Mouse (Mus musculus): ENCODE measurements at regions not wholly inside any gene's neighbourhood (a gene's known extent, or its start where the extent isn't known, plus 50 kb on each side); places are given as distances from the start of the nearest gene placed in this dataset.
A peak's percentile ranks its signal among the peaks of the same experiment; 100 is the strongest.

DNA sequence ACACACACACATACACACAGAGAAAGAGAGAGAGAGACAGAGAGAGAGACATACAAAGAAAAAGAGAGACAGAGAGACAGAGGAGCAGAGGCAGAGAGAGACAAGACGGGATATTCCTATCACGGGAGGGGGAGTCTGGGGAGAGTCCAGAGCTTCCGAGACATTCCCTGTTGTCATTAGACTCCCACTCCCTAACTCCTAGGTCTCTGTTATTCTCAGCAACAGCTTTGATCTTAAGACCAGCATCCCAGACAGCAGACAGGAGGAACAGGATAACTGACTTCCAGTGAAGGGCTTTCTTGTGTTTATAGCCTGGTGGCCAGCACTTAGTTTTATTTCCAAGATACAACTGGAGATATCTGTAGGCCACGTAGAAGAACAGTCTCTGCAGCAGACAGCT is 99.6 kb upstream of the Osmr start:
- no peaks in the 10 kb centered on the region for H3K4me1 ChIP-seq
- no peak overlapping the region for H3K4me3 ChIP-seq (replicated peaks)
- ATAC-seq (ENCODE audit: low FRiP score), result no peak
- no peaks in the 10 kb centered on the region for H3K9me3 ChIP-seq (replicated peaks)
- H3K27ac ChIP-seq (replicated peaks), result no peak overlapping the region
- H3K4me2 ChIP-seq, result no peak overlapping the region
- H3K36me3 ChIP-seq, result no peaks in the 10 kb centered on the region
- no peak overlapping the region for H3K9ac ChIP-seq (replicated peaks)
- 34% methylated on average over 4 of the region's 4 CpGs for WGBS
- no peaks in the 10 kb centered on the region for H3K27me3 ChIP-seq (replicated peaks)

DNA sequence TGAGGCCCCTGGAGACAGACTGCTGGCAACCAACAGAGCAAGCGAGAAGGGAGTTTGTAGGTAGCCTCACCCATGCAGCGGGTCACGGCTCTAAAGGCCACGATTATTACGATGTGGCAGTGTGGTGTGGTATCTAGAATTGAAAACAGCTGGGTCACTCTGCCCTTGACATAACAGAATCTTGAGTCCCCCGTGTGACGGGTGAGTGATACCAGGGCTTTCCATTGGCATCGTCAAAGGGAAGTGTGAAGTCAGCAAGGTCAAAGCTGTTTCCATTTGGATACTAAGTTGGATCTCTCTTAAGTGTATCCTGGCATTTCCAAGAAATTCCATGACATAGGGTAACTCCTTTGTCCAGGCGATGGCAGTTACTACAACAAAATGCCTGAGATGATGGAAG is 106.7 kb upstream of the Osmr start:
- Histone ChIP-seq H3K27ac (replicated peaks) (no peak overlapping the region), H3K27me3 (replicated peaks) (0 out of 2 replicates have a peak, but pooled peaks cover 3% of the 10 kb centered on the region), H3K9me3 (replicated peaks) (no peaks in the 10 kb centered on the region), H3K4me2 (no peak overlapping the region), H3K36me3 (no peaks in the 10 kb centered on the region), H3K4me3 (replicated peaks) (no peak overlapping the region), H3K4me1 (no peaks in the 10 kb centered on the region), H3K9ac (replicated peaks) (no peak overlapping the region)
- no peak for ATAC-seq (ENCODE audit: low FRiP score)
- 89% methylated on average over 9 of the region's 9 CpGs for WGBS

DNA sequence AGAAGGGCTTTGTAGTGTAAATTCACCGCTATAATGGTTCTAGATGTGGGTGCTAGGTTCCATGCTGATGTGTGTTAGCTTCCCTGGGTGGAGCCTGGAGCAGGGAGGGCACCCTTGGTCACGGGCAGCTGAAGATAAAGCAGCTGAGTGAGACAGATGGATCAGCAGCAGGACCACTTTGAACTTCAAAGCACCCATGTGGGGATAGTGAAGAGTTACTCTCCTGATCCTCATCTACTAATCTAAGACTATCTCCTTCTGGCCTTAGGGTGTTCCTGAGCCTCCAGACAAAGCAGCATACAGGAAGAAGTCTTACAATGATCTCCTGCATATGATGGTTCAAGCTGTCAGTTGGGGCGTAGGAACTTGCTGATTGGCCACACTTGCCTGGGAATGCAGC is 107.1 kb upstream of the Lifr start:
- no peak for ATAC-seq (ENCODE audit: low FRiP score)
- H3K4me2 ChIP-seq, result no peak overlapping the region
- H3K27ac ChIP-seq (replicated peaks), result no peak overlapping the region
- WGBS, result 76% methylated on average over 3 of the region's 3 CpGs
- H3K4me3 ChIP-seq (replicated peaks), result no peak overlapping the region
- H3K9ac ChIP-seq (replicated peaks), result no peak overlapping the region
- H3K27me3 ChIP-seq (replicated peaks), result 0 out of 2 replicates have a peak, but pooled peaks cover 3% of the 10 kb centered on the region
- H3K9me3 ChIP-seq (replicated peaks), result no peaks in the 10 kb centered on the region
- no peaks in the 10 kb centered on the region for H3K36me3 ChIP-seq
- no peaks in the 10 kb centered on the region for H3K4me1 ChIP-seq

DNA sequence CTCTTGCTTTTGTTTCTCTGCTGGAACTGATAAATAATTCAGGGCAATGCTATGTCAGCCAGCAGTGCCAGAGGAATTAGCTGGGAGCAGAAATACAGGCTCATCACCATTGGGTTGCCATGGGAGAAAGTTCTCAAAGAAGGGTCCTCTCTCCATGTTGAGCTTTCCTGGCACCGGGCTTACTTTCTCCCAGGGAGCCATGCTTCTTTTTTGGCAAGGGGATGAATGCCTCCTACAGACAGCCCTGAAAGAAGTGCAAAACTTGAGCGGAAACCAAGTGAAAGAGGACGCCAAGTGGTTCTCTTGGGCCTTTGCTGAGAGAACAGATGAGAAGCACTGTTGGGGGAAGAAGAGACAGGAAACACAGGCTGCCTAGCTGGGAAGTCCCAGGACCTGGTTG is 102.2 kb upstream of the Lifr start:
- ATAC-seq (ENCODE audit: low FRiP score), result peak; percentile 73
- Histone ChIP-seq H3K4me1 (no peaks in the 10 kb centered on the region), H3K27me3 (replicated peaks) (0 out of 2 replicates have a peak, but pooled peaks cover 3% of the 10 kb centered on the region), H3K9me3 (replicated peaks) (no peaks in the 10 kb centered on the region), H3K4me3 (replicated peaks) (no peak overlapping the region), H3K9ac (replicated peaks) (no peak overlapping the region), H3K36me3 (no peaks in the 10 kb centered on the region), H3K4me2 (no peak overlapping the region), H3K27ac (replicated peaks) (0 out of 2 replicates have a peak overlapping the region, but pooled peaks have one; percentile 14)
- 65% methylated on average over 3 of the region's 3 CpGs for WGBS

DNA sequence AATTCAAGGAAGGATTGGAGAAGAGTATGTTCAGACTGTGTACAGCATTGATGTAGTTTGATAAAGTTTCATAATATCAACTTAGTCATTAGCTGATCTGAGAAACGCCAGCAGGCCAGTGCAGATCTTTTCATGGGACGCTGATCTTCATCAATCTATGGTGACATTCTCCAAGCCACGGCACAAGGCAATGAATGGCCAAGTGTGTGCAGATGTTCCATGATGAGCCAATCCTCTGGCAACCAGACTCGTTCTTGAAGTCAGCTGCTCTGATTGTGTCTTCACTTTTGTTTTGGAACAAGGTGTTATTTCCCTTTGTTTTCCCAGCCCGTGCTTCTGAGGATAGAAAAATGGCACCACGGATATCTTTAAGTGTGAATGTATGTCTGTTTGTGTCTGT is 101.3 kb upstream of the Lifr start:
- H3K9me3 ChIP-seq (replicated peaks), result no peaks in the 10 kb centered on the region
- H3K4me3 ChIP-seq (replicated peaks), result no peak overlapping the region
- 0 out of 2 replicates have a peak overlapping the region, but pooled peaks have one; percentile 6 for H3K27ac ChIP-seq (replicated peaks)
- 0 out of 2 replicates have a peak, but pooled peaks cover 2% of the 10 kb centered on the region for H3K4me1 ChIP-seq
- no peaks in the 10 kb centered on the region for H3K36me3 ChIP-seq
- H3K4me2 ChIP-seq, result no peak overlapping the region
- H3K27me3 ChIP-seq (replicated peaks), result no peaks in the 10 kb centered on the region
- 82% methylated on average over 6 of the region's 6 CpGs for WGBS
- ATAC-seq (ENCODE audit: low FRiP score), result no peak
- H3K9ac ChIP-seq (replicated peaks), result no peak overlapping the region

DNA sequence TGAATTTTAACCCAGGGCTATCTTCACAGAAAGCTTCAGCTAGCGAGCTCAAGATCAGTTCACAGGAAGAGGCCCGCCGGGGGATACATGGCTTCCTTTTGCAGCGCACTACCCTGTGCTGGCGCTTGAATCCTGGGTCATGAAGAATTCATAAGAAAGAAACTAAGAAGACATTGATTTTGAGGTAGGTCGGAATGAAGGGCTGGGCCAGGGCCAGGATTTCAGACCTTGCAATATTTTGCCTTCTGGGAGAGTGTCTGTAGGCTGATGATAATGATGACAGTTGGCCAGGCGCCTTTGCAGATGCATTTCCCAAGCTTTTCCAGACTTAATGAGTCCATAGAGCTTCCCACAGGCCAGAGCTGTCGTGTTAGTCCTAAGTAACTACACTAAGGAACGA is 97.2 kb upstream of the Lifr start:
- WGBS, result 74% methylated on average over 9 of the region's 9 CpGs
- 0 out of 2 replicates have a peak, but pooled peaks cover 2% of the 10 kb centered on the region for H3K4me1 ChIP-seq
- H3K9me3 ChIP-seq (replicated peaks), result no peaks in the 10 kb centered on the region
- H3K27ac ChIP-seq (replicated peaks), result no peak overlapping the region
- no peaks in the 10 kb centered on the region for H3K27me3 ChIP-seq (replicated peaks)
- no peak for ATAC-seq (ENCODE audit: low FRiP score)
- H3K4me3 ChIP-seq (replicated peaks), result no peak overlapping the region
- H3K9ac ChIP-seq (replicated peaks), result no peak overlapping the region
- H3K4me2 ChIP-seq, result no peak overlapping the region
- no peaks in the 10 kb centered on the region for H3K36me3 ChIP-seq

DNA sequence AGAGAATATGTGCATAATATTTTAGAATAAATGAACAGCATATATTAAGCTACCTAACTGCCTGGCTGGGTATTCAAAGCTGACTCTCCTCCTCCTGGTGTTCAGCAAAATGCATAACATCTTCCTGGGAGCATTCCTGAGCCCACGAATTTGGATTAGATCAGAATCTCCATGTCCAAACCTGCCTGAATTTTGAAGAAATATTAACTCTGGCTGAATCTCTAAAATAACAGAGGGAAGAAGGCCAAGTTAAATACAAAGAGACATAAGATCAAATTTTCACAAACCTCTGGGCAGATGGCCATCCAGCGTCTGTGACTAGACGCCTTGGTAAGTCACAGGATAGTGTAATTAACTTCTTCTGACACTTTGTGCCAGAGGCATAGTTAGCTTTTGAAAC is 95.2 kb upstream of the Lifr start:
- 67% methylated on average over 3 of the region's 3 CpGs for WGBS
- H3K36me3 ChIP-seq, result no peaks in the 10 kb centered on the region
- H3K27ac ChIP-seq (replicated peaks), result no peak overlapping the region
- 0 out of 2 replicates have a peak, but pooled peaks cover 2% of the 10 kb centered on the region for H3K4me1 ChIP-seq
- H3K4me2 ChIP-seq, result no peak overlapping the region
- no peaks in the 10 kb centered on the region for H3K27me3 ChIP-seq (replicated peaks)
- no peaks in the 10 kb centered on the region for H3K9me3 ChIP-seq (replicated peaks)
- ATAC-seq (ENCODE audit: low FRiP score), result no peak
- H3K9ac ChIP-seq (replicated peaks), result no peak overlapping the region
- no peak overlapping the region for H3K4me3 ChIP-seq (replicated peaks)

DNA sequence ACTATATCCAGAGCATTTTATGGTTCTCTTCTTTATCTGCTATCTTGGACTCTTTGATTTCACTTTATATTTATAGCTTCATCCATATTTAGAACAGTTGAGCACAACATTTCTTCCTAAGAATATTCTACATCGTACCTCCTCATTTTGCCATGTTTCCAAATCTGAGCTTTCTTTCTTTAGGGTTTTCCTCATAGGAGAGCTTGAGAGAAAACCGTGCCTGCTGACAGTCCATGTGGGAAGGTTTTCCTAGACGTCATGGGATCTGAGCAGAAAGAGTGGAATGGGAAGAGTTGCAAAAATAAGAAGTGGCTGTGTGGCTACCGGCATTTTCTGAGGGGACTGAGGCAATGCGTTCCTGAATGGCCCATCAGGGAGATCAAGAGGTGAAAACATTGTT is 92.5 kb upstream of the Lifr start:
- Histone ChIP-seq H3K9ac (replicated peaks) (no peak overlapping the region), H3K9me3 (replicated peaks) (no peaks in the 10 kb centered on the region), H3K27me3 (replicated peaks) (no peaks in the 10 kb centered on the region), H3K36me3 (no peaks in the 10 kb centered on the region), H3K4me1 (peaks cover 9% of the 10 kb centered on the region; the same call in 1 of the 2 replicates), H3K27ac (replicated peaks) (no peak overlapping the region), H3K4me3 (replicated peaks) (no peak overlapping the region), H3K4me2 (no peak overlapping the region)
- 95% methylated on average over 5 of the region's 5 CpGs for WGBS
- ATAC-seq (ENCODE audit: low FRiP score), result no peak

DNA sequence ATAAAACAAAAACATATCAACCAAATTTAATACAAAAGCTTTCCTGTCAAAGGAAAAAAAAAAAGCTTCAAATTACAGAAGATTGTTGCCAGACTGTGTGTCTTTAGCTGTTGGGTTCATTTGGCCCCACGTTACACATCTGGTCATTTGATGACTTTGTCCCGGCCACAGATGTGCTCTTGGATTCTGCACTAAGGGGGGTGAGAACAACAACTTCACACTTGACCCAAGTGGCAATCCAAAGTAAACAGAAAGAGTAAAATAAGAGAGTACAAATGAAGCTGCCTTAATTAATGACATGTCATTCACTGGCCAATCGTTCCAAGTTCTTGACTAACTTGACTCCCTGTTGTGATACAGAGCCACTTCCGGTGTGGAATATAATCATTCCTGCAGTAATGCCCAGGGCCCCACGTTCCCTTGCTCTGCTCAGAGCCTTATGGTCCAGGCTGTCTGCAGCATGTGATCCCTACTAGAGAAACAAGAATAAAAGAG is 91.8 kb upstream of the Lifr start:
- Histone ChIP-seq H3K27ac (replicated peaks) (no peak overlapping the region), H3K9ac (replicated peaks) (no peak overlapping the region), H3K9me3 (replicated peaks) (no peaks in the 10 kb centered on the region), H3K4me2 (no peak overlapping the region), H3K4me1 (peaks cover 7% of the 10 kb centered on the region; the same call in 1 of the 2 replicates), H3K4me3 (replicated peaks) (no peak overlapping the region), H3K27me3 (replicated peaks) (no peaks in the 10 kb centered on the region), H3K36me3 (no peaks in the 10 kb centered on the region)
- ATAC-seq (ENCODE audit: low FRiP score), result no peak
- 83% methylated on average over 5 of the region's 5 CpGs for WGBS

DNA sequence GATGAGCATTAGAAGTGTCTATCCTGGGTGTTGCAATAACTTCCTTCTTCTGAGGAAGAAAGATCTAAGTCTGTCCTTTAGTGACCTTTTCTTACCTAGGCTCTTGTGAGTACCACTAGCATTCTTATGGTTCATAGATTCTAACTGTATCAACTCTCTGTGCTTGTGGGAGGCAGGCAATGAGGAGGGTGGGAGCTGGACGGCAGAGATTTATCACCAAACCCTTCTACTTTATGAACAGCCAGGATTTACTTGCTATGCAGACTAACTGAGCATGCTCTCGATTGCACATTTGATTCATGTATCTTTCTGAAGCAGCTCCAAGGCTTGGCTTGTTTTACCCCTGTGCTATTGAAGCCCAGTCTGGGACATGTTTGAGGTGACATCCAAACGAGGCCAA is 90.7 kb upstream of the Lifr start:
- Histone ChIP-seq H3K9me3 (replicated peaks) (no peaks in the 10 kb centered on the region), H3K27me3 (replicated peaks) (no peaks in the 10 kb centered on the region), H3K4me1 (peaks cover 7% of the 10 kb centered on the region; the same call in 1 of the 2 replicates), H3K36me3 (no peaks in the 10 kb centered on the region), H3K4me2 (no peak overlapping the region), H3K27ac (replicated peaks) (no peak overlapping the region), H3K9ac (replicated peaks) (no peak overlapping the region), H3K4me3 (replicated peaks) (no peak overlapping the region)
- 76% methylated on average over 3 of the region's 3 CpGs for WGBS
- ATAC-seq (ENCODE audit: low FRiP score), result no peak

DNA sequence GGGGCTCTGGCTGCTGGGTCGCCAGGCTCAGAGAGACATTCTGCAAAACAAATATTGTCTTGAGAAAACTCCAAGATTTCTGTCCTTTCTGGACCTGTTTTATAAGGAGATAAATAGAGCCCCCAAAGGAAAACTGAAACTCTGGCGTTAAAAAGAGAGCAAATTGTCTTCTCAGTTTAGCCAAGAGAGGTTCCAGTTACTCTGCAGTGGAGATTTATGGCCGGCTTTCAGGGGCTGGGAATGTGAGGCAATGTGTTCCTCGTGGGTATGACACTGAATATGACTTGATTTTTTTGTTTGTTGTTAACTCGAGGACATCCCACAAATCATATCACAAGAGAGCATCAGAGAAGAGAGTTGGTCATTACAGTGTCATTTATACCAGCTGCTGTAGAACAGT is 88.2 kb upstream of the Lifr start:
- WGBS, result 47% methylated on average over 5 of the region's 5 CpGs
- no peak overlapping the region for H3K9ac ChIP-seq (replicated peaks)
- H3K9me3 ChIP-seq (replicated peaks), result no peaks in the 10 kb centered on the region
- H3K36me3 ChIP-seq, result no peaks in the 10 kb centered on the region
- H3K4me1 ChIP-seq, result peaks cover 7% of the 10 kb centered on the region; the same call in 1 of the 2 replicates
- no peaks in the 10 kb centered on the region for H3K27me3 ChIP-seq (replicated peaks)
- no peak overlapping the region for H3K27ac ChIP-seq (replicated peaks)
- H3K4me2 ChIP-seq, result no peak overlapping the region
- ATAC-seq (ENCODE audit: low FRiP score), result no peak
- no peak overlapping the region for H3K4me3 ChIP-seq (replicated peaks)

DNA sequence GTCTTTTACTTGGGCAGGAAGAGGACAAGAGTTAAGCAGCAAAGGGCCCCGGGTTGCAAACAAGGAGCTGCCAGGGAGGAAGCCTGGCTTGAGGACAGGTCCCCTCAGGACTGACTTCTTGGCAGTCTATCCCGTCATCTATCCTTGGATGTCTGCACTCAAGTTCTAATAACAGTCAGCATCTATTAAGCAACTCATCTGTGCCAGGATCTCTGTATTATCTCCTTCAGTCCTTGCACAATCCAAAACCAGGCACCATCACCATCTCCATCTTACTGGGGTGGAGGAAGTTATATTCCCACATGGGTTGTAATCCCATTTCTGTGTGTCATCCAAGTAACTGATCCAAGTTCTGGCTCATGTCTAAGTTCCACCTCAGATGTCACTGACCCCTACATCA is 87.1 kb upstream of the Lifr start:
- no peak for ATAC-seq (ENCODE audit: low FRiP score)
- H3K36me3 ChIP-seq, result no peaks in the 10 kb centered on the region
- no peak overlapping the region for H3K4me2 ChIP-seq
- no peaks in the 10 kb centered on the region for H3K9me3 ChIP-seq (replicated peaks)
- H3K9ac ChIP-seq (replicated peaks), result no peak overlapping the region
- no peak overlapping the region for H3K27ac ChIP-seq (replicated peaks)
- peaks cover 7% of the 10 kb centered on the region; the same call in 1 of the 2 replicates for H3K4me1 ChIP-seq
- no peak overlapping the region for H3K4me3 ChIP-seq (replicated peaks)
- 86% methylated on average over 2 of the region's 2 CpGs for WGBS
- H3K27me3 ChIP-seq (replicated peaks), result no peaks in the 10 kb centered on the region

Measured in neural tube, embryonic 15.5 days (tissue).